Mouse (Mus musculus) embryonic facial prominence, embryonic 15.5 days (tissue): ENCODE results near the gene Acat2. TPM values are rescaled to one million over a fixed set of nuclear protein-coding genes. Genes with fewer than 3 reads are reported as not detected.
A peak's percentile ranks its signal among the peaks of the same experiment; 100 is the strongest.
"Not testable (repeated sequence)": the region's sequence is repeated elsewhere in the genome, so short reads cannot be mapped to it uniquely, and the experiment has no call there.

Experiments
- ATAC-seq: fragments of 200-750 bp; cut with Nextera tagmentation; 2 replicates; pipeline ENCODE4 v1.8.0; 2017; ENCODE audit warnings: low read depth, moderate TSS enrichment; ENCODE audit not compliant: insufficient number of reproducible peaks, low FRiP score, low TSS enrichment
- H3K27ac ChIP-seq: fragments of 300-500 bp; sonication (generic); replicated peaks from 2 replicates; pipeline ENCODE4 v1.5.1; 2015; ENCODE audit warnings: mild to moderate bottlenecking, inconsistent platforms
- H3K27me3 ChIP-seq: fragments of 300-500 bp; sonication (generic); 2 replicates; pipeline ENCODE4 v1.6.1; 2015; ENCODE audit warnings: inconsistent platforms
- H3K36me3 ChIP-seq: fragments of 300-500 bp; sonication (generic); 2 replicates; pipeline ENCODE4 v1.6.1; 2015; ENCODE audit warnings: mild to moderate bottlenecking, inconsistent platforms
- H3K4me1 ChIP-seq: fragments of 300-500 bp; sonication (generic); 2 replicates; pipeline ENCODE4 v1.6.1; 2015; ENCODE audit warnings: inconsistent platforms
- H3K4me2 ChIP-seq: fragments of 300-500 bp; sonication (generic); replicated peaks from 2 replicates; pipeline ENCODE4 v1.6.1; 2015; ENCODE audit warnings: mild to moderate bottlenecking, inconsistent platforms
- H3K4me3 ChIP-seq: fragments of 300-500 bp; sonication (generic); replicated peaks from 2 replicates; pipeline ENCODE4 v1.5.1; 2015; ENCODE audit warnings: mild to moderate bottlenecking, inconsistent platforms
- H3K9ac ChIP-seq: fragments of 300-500 bp; sonication (generic); 2 replicates; pipeline ENCODE4 v1.6.1; 2015; ENCODE audit warnings: inconsistent platforms
- H3K9me3 ChIP-seq: fragments of 300-500 bp; sonication (generic); replicated peaks from 2 replicates; pipeline ENCODE4 v1.6.1; 2016; ENCODE audit warnings: inconsistent platforms
- WGBS: fragments of 180-500 bp; shearing (Covaris S2); methylation state at CpG from one replicate; pipeline ENCODE4 v1.1.7; 2015; 5-methylcytosine and 5-hydroxymethylcytosine counted together
- polyA plus RNA-seq: library from polyadenylated mRNA; unstranded; fragments of >200 nt; fragmentation: Nextera tagmentation; extraction: Ambion mirVana; gene quantifications from 2 replicates; pipeline ENCODE4 v1.2.1, GENCODE M21; 2015

Gene Acat2
- polyA plus RNA-seq, 1 experiment from 2014 or later = 128 TPM

GRCm38 (mm10) chr17:12994069-12994468 lies 33.5 kb upstream of the Acat2 start, which contains the start of gene Wtap:
Wtap (minus strand) TSS chr17:12994169.
- peak within 1 kb of the TSS; percentile 69 for H3K4me2 ChIP-seq
- 72% methylated on average over 1 of the region's 1 CpGs for WGBS
- peak within 1 kb of the TSS; percentile 98; the same call in 1 of the 2 replicates for H3K9ac ChIP-seq
- H3K9me3 ChIP-seq = no peaks in the 10 kb centered on the region
- H3K4me3 ChIP-seq = peak within 1 kb of the TSS; percentile 84
- H3K27ac ChIP-seq = peak within 1 kb of the TSS; percentile 99
- peaks cover 7% of the 10 kb centered on the region for H3K4me1 ChIP-seq
- no peak for ATAC-seq
- no peaks in the 10 kb centered on the region for H3K36me3 ChIP-seq
- no peaks in the 10 kb centered on the region for H3K27me3 ChIP-seq

GRCm38 (mm10) chr17:12992470-12992991 lies 32.0 kb upstream of the Acat2 start:
- Histone ChIP-seq H3K4me1 (peaks cover 10% of the 10 kb centered on the region), H3K4me3 (peak overlapping the region; percentile 84), H3K9me3 (no peaks in the 10 kb centered on the region), H3K9ac (peak overlapping the region; percentile 98), H3K4me2 (peak overlapping the region; percentile 69), H3K27ac (peak overlapping the region; percentile 99), H3K27me3 (no peaks in the 10 kb centered on the region), H3K36me3 (no peaks in the 10 kb centered on the region)
- peak; percentile 89 for ATAC-seq
- WGBS = under 1% methylated on average over 48 of the region's 51 CpGs

GRCm38 (mm10) chr17:12991635-12992358 lies 31.2 kb upstream of the Acat2 start:
- ATAC-seq = peak; percentile 96

GRCm38 (mm10) chr17:12991194-12991634 lies 30.7 kb upstream of the Acat2 start:
- WGBS = under 1% methylated on average over 12 of the region's 12 CpGs
- H3K27ac ChIP-seq = peak overlapping the region; percentile 99
- H3K36me3 ChIP-seq = no peaks in the 10 kb centered on the region
- ATAC-seq = no peak
- H3K9me3 ChIP-seq = no peaks in the 10 kb centered on the region
- peaks cover 10% of the 10 kb centered on the region for H3K4me1 ChIP-seq
- no peaks in the 10 kb centered on the region for H3K27me3 ChIP-seq
- peak overlapping the region; percentile 84 for H3K4me3 ChIP-seq
- peak overlapping the region; percentile 98; the same call in 1 of the 2 replicates for H3K9ac ChIP-seq
- peak overlapping the region; percentile 54 for H3K4me2 ChIP-seq

More at GRCm38 (mm10) chr17:12991635-12992358, 31.2 kb upstream of the Acat2 start:
- WGBS = under 1% methylated on average over 73 of the region's 84 CpGs
- H3K4me3 ChIP-seq = peak overlapping the region; percentile 84
- no peaks in the 10 kb centered on the region for H3K36me3 ChIP-seq
- H3K4me1 ChIP-seq = peaks cover 10% of the 10 kb centered on the region
- peak overlapping the region; percentile 99 for H3K27ac ChIP-seq
- H3K27me3 ChIP-seq = no peaks in the 10 kb centered on the region
- peak overlapping the region; percentile 69 for H3K4me2 ChIP-seq
- peak overlapping the region; percentile 98 for H3K9ac ChIP-seq
- no peaks in the 10 kb centered on the region for H3K9me3 ChIP-seq

- Histone ChIP-seq H3K27me3 (no peaks in the 10 kb centered on the region), H3K9ac (no peak overlapping the region), H3K4me2 (peak overlapping the region; percentile 54), H3K36me3 (no peaks in the 10 kb centered on the region), H3K9me3 (no peaks in the 10 kb centered on the region), H3K4me3 (peak overlapping the region; percentile 84), H3K4me1 (peaks cover 10% of the 10 kb centered on the region), H3K27ac (peak overlapping the region; percentile 99; the same call in 1 of the 2 replicates)
- WGBS = 51% methylated on average over 8 of the region's 8 CpGs
- ATAC-seq = no peak
Measured at GRCm38 (mm10) chr17:12990567-12991145, 30.1 kb upstream of the Acat2 start.

GRCm38 (mm10) chr17:12988096-12988495 lies 27.5 kb upstream of the Acat2 start:
- peaks cover 19% of the 10 kb centered on the region for H3K36me3 ChIP-seq
- H3K27ac ChIP-seq, H3K4me2 ChIP-seq, H3K9ac ChIP-seq, H3K4me3 ChIP-seq, H3K9me3 ChIP-seq, H3K27me3 ChIP-seq, ATAC-seq: not testable (repeated sequence)
- H3K4me1 ChIP-seq = peaks cover 10% of the 10 kb centered on the region
- 97% methylated on average over 8 of the region's 8 CpGs for WGBS

GRCm38 (mm10) chr17:12983988-12984387 lies 23.4 kb upstream of the Acat2 start:
- WGBS = 73% methylated on average over 2 of the region's 2 CpGs
- Histone ChIP-seq H3K9me3 (no peaks in the 10 kb centered on the region), H3K4me2 (no peak overlapping the region), H3K36me3 (peaks cover 46% of the 10 kb centered on the region), H3K27me3 (no peaks in the 10 kb centered on the region), H3K4me3 (no peak overlapping the region), H3K4me1 (peaks cover 2% of the 10 kb centered on the region; the same call in 1 of the 2 replicates), H3K27ac (no peak overlapping the region), H3K9ac (no peak overlapping the region)
- no peak for ATAC-seq

- Histone ChIP-seq H3K4me1 (no peaks in the 10 kb centered on the region), H3K9ac (no peak overlapping the region), H3K4me3 (no peak overlapping the region), H3K4me2 (no peak overlapping the region), H3K36me3 (peaks cover 66% of the 10 kb centered on the region), H3K9me3 (no peaks in the 10 kb centered on the region), H3K27me3 (no peaks in the 10 kb centered on the region), H3K27ac (no peak overlapping the region)
- 100% methylated on average over 1 of the region's 1 CpGs for WGBS
- ATAC-seq = no peak
Measured at GRCm38 (mm10) chr17:12978546-12978945, 18.0 kb upstream of the Acat2 start.

- Histone ChIP-seq H3K4me3 (no peak overlapping the region), H3K9ac (no peak overlapping the region), H3K4me2 (no peak overlapping the region), H3K36me3 (peaks cover 45% of the 10 kb centered on the region), H3K9me3 (no peaks in the 10 kb centered on the region), H3K4me1 (no peaks in the 10 kb centered on the region), H3K27ac (no peak overlapping the region), H3K27me3 (no peaks in the 10 kb centered on the region)
- 71% methylated on average over 2 of the region's 2 CpGs for WGBS
- ATAC-seq = no peak
Measured at GRCm38 (mm10) chr17:12973851-12974250, 13.3 kb upstream of the Acat2 start.

- ATAC-seq = no peak
- H3K36me3 ChIP-seq = peaks cover 28% of the 10 kb centered on the region
Measured at GRCm38 (mm10) chr17:12967173-12967572, 6.6 kb upstream of the Acat2 start.

GRCm38 (mm10) chr17:12963476-12963875 lies 2.9 kb upstream of the Acat2 start:
- no peak overlapping the region for H3K4me2 ChIP-seq
- H3K27ac ChIP-seq = 0 out of 2 replicates have a peak overlapping the region, but pooled peaks have one; percentile 39
- H3K27me3 ChIP-seq = no peaks in the 10 kb centered on the region
- H3K9me3 ChIP-seq = no peaks in the 10 kb centered on the region
- H3K4me3 ChIP-seq = no peak overlapping the region
- no peak overlapping the region for H3K9ac ChIP-seq
- H3K36me3 ChIP-seq = peaks cover 22% of the 10 kb centered on the region
- ATAC-seq = no peak
- H3K4me1 ChIP-seq = peaks cover 9% of the 10 kb centered on the region; the same call in 1 of the 2 replicates
- 80% methylated on average over 3 of the region's 3 CpGs for WGBS

More at GRCm38 (mm10) chr17:12967173-12967572, 6.6 kb upstream of the Acat2 start:
- H3K4me2 ChIP-seq = no peak overlapping the region
- H3K27me3 ChIP-seq = no peaks in the 10 kb centered on the region
- WGBS = 90% methylated on average over 2 of the region's 2 CpGs
- no peaks in the 10 kb centered on the region for H3K9me3 ChIP-seq
- peaks cover 3% of the 10 kb centered on the region; the same call in 1 of the 2 replicates for H3K4me1 ChIP-seq
- no peak overlapping the region for H3K4me3 ChIP-seq
- H3K27ac ChIP-seq = no peak overlapping the region
- H3K9ac ChIP-seq = no peak overlapping the region
